Mouse (Mus musculus) G1E-ER4 (cell line): ENCODE data around the gene Tmem63a. TPM values are rescaled to one million over a fixed set of nuclear protein-coding genes. Genes with fewer than 3 reads are reported as not detected.

Experiments used
- GATA1 ChIP-seq: IDR thresholded peaks from one replicate; pipeline ENCODE4 v1.8.0; 2012; ENCODE audit warnings: low read length, inconsistent platforms
- polyA plus RNA-seq: library from polyadenylated mRNA; stranded (reverse); fragments of >175 nt; gene quantifications from 2 replicates; pipeline ENCODE4 v1.2.3, GENCODE M21; 2012

Tmem63a gene
- 4.8 and 8.3 TPM in 2 replicates for polyA plus RNA-seq

DNA sequence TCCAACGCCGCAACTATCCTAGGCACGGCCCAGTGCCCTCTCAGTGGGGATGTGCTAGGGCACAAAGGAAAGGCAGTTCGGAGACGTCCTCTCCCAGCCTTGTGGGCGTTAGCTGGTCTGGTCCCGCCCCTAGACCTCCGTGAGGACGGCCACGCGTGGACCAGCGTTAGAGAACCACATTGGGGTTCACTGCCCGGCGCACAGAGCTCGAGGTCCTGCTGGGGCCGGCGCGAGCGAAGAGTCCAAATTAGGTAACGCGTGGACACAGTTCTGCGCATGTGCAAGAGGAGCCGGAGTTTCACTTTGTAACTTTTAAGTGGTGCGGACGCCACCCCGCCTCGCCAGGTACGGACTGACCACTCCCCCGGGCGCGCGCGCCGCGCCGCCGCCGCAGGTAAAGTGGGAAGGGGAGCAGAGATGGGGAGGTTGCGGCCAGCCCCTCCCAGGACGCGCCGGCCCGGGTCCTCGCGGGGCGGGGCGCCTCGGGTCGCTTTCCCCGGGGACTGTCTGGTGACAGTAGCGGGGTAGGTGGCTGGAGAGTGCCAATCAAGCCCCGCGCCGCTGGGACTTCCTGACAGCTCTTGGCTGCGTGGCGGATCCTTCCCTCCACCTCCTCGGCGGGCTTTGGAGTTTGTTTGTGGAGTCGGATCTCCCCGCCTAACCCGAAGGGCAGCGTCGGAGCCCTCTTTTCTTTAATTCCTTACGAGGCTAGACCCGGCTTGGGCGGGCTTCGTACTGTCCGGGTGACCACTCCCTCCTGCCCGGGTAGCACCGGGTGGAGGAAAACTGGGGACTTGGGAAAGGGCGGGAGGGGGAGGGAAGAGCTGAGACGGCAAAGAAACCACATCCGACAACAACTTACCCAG, at the start of gene Tmem63a:
TSS of gene Tmem63a (plus strand) at position 179 of the 866 bp plus-strand sequence.
- no peak for TF ChIP-seq GATA1

DNA sequence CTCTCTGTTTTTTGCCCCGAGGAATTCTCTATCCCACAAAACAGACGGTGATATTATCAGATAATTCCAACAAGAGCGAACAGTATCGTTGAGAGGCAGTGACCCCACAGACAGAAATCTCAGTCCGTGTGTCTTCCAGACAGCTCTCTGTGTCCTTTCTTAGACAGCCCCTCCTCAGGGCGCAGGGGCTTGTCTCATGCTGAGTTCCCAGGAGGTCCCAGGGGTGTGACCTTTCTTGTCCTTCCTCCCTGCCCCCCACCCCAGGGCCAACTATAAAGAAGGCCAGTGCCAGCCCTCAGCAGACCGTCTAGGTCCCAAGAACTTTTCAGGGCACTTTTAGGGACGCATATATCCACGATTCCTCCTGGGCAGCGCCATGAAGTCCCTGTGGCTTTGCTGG, 49.3 kb upstream of the Tmem63a start, which contains the start of gene Lefty2:
TSS of gene Lefty2 (plus strand) at position 301 of the 400 bp plus-strand sequence.
- TF ChIP-seq GATA1 = no peak

DNA sequence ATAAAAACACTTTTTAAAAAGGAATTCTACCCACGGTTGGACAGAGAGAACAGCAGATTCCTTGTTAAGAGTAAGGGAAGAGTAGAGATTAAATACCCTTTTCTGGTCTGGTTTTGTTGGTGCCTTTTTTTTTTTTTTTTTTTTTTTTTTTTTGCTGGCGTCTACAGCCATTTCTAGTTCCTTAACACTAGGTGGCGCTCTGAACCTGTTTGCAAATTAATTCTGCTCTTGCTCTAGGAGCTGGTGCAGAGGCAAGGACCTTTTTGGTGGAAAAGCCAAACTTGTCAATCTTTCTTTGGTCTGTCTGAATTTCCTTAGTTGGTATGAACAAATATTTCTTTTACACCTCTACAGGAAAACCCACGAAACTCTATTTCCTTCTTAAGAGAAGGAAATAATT, 41.0 kb upstream of the Tmem63a start:
- TF ChIP-seq GATA1 = no peak

DNA sequence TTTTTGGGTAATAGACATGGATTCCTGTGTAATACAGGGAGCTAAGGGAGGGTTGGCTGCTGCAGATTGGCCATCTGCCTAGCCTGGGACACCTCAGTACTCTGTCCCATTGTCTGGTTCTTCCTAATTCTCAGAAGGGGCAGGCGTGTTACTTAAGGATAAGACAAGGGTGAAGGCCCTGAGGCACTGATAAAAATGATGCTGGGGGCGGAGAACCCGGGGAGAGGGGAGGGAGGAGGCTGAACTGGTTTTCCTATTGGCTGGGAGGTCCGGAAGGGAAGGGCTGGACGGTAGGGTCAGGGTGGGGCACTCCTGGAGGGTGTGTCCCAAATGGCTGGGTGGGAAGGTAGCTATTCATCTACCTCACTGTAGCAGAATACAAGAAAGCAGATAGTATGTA, 39.2 kb upstream of the Tmem63a start:
- peak; percentile 37 for TF ChIP-seq GATA1

DNA sequence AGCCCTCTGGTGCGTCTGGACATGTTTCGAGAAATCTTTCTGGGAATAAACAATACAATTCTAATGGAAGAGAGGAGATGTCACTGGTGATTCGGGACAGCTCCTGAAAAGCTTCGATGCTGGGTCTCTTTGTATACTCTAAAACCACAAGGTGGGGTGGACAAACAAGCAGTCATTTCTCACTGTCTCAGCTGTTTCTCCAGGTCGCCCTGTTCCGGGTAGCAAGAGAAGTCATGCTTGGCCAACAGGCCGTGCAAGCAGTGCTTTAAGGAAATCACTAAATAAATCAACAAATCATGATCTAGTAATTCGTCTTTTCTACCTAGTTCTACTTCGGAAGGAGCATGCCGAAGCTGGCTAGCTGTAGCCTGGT, 38.5 kb upstream of the Tmem63a start:
- no peak for TF ChIP-seq GATA1

DNA sequence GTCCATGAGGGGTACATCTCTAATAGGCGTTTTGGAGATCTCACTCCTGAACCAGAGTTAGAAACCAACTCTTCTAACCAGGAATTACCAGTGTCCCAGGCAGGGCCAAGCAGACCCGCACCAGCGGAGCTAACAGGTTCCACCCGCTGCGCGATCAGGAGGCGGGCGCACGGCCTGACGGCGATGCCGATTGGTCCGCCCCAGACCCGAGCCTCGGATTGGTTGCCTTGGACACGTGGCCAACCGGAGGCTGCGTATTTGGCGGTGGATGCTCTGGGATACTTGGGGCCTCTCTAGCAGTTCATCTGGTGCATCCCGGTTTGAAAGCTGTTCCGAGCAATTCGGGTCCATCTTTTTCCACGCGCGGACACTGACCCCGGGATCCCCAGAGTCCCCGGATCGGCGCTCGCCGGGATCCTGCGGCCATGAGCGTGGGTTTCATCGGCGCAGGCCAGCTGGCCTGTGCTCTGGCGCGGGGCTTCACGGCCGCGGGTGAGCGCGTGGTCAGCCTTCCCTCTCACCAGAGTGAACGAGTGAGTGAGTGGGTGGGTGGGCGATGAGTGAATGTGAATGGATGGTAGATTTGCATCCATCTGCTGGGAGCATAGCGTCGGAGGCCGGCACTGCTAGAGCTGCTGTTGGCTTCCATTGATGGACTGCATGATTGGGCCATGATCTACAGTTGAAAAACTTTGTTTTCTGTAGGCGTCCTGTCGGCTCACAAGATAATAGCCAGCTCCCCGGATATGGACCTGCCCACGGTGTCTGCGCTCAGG, 37.9 kb upstream of the Tmem63a start, which contains the start of gene Pycr2:
TSS of gene Pycr2 (plus strand) at position 255 of the 776 bp plus-strand sequence.
- TF ChIP-seq GATA1 = no peak

DNA sequence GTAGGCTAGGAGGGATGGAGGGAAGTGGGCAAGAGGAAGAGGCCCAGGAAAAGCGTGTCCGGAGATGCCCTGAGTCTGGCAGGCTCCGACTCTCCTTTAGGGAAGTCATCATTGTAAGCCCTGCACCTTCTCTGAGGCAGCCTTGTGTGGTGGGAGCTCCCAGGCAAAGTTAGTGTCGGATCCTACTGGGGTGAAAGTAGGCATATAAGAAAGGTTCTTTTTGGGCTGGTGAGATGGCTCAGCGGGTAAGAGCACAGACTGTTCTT, 37.4 kb upstream of the Tmem63a start:
- no peak for TF ChIP-seq GATA1

DNA sequence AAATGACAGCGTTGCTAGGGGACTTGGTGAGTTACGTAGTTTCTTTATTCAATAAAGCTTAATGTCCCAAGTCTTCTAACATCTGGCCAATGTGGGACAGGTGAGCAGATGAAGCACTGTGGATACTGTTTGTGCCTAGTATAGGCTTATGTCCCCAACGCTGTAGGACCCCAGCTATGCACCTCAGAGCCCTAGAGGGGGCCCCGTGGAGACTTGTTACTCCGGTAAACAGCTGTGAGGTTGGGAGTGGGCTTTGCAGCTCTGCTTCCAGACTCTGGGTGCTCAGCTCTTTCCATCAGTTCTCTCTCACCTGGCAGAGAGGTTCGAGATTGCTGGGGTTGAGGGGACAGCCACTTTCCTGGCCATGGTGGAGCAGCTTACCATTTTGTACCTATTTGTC, 36.8 kb upstream of the Tmem63a start:
- no peak for TF ChIP-seq GATA1

DNA sequence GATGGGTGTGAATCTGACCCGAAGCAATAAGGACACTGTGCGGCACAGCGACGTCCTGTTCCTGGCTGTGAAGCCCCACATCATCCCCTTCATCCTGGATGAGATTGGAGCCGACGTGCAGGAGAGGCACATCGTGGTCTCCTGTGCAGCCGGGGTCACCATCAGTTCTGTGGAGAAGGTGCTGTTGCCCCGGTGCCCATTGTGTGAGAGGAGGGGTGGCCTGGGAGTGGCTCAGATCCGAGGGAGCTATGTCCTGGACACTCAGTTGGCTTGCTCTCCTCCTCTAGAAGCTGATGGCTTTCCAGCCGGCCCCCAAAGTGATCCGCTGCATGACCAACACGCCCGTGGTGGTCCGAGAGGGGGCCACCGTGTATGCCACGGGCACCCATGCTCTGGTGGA, 36.3 kb upstream of the Tmem63a start:
- no peak for TF ChIP-seq GATA1

DNA sequence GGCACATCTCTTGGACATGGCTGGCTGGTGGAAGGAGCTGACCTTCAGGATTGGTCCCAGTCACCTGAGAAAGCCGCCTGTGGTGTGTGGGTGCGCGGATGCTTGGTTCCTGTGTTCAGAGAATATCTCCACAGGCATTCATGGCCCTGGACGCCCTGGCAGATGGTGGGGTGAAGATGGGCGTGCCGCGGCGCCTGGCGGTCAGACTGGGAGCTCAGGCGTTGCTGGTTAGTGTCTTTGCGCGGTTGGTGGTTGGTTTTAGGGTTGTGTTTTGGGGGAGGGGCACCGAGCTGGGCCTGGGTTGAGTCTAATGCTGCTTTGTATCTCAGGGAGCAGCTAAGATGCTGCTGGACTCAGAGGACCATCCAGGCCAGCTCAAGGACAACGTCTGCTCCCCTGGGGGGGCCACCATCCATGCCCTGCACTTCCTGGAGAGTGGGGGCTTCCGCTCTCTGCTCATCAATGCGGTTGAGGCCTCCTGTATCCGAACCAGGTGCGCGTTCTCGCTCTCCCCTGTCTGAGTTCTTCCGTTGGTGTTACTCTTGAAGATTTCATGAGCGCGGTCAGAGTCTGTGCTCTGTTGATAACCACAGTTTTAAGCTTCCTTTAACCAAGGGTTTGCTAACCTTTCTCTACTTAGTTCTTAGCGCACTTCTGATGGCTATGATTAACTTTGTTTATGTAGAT, 35.5 kb upstream of the Tmem63a start:
- TF ChIP-seq GATA1 = no peak

DNA sequence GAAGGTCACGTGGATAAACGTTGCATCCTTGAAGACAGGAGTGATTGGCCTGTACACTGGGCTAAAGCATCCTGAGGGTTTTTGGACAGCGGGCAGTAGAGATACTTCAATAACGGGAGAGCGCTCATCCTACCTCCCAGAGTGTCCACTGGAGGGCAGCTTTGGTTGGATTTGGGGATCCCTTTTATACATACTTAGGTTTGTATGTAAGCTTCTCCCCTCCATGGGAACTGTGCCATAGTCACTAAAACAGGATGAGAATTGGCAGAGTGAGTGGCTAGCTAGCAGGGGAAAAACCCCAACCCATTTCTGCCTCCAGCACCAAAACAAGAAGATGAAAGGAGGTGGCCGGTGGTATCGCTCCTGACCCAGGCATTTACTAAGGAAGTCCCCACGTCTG, 31.0 kb upstream of the Tmem63a start:
- no peak for TF ChIP-seq GATA1

DNA sequence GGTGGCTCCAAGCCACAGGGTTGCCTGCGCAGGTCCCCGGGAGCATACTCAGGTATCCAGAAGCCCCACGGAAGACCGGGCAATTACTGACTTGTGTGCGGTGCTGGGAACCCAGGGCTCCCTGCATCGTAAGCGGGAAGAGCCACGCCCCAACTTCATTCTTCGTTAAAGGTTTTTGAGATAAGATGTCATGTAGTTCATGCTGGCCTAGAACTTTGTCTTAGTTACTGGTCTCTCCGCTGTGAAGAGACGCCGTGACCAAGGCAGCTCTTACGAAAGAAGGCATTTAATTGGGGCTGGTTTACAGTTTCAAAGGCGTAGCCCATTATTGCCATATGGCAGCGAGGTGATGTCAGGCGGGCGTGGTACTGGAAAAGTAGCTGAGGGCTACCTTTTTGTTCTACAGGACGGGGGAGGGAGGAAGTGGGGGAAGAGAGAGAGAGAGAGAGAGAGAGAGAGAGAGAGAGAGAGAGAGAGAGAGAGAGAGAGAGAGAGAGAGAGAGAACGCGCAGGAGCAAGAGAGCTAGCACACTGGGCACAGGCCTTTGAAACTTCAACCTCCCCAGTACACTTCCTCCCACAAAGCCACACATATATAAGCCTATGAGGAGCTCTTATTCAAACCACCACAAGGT, 30.4 kb upstream of the Tmem63a start:
- TF ChIP-seq GATA1 = no peak

DNA sequence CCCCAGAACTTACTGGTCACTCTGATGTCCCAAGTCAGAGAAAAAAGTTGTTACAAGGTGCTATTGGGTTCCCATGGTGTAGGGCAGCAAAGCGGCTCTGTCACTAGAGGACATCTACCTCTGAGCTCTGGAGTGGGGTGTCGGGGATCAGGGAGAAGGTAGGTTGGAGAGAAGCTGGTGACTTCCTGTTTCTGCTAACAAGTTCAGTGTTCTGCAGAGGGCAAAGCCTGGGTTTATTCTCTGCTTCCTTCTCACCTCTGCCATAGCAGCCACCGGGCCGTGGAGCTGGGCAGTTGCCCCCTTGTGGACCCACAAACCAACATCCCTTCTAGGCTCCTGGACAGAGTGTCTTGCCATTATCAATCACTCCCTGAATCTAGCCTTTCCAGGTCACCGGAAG, 29.4 kb upstream of the Tmem63a start:
- TF ChIP-seq GATA1 = no peak

DNA sequence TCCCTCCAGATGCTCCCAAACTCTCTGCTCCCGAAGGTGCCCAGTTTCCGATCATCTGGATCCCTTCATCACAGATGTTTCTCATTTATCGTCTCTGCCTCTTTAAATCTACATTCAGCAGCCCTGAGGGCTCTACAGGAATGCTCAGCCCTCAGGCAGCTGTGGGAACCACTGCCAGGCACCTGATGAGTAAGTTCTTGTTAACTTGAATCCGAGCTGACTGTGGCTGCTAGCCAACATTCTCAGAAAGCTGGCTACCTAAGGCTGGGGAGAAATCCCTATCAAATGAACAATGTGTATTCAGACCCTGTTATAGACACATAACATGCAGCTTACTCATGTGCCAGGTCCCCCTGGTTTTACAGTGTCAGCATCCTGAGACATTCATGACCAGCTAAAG, 28.3 kb upstream of the Tmem63a start:
- TF ChIP-seq GATA1 = no peak

DNA sequence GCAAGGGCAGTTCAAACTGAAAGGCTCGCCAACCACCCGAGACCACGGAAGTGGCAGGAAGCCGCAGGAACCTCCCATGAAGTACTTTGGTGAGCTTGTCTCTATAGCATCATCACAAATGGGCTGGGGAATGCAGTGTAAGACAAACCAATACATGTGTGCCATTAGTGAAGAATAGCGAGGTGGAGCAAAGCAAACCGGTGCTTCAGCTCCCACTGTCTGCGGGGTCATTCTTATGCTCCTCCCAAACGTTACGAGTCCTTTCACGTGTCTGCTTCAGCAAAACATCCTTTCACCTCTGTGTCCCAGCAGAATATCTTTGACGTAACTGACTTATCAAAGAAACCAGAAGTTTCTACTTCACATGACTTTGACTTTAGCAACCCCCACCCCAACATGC, 25.7 kb upstream of the Tmem63a start:
- no peak for TF ChIP-seq GATA1

DNA sequence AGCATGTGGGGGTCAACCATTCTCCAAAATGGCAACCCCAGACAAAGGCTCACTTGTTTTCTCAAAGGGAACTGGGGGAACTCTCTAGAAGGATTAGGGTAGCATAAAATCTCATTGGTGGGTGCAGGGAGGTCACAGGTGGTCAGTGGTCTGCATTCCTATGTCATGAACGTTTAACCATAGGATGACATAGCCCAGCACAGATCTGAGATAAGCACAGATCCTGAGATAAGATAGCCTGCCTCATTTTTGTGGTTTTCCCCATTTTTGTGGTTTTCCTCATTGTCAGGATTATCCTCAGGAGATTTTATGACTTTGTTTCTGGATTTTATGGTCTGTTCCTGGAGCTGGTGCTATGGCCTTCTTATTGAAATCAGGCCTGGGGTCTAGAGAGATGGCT, 25.1 kb upstream of the Tmem63a start:
- TF ChIP-seq GATA1 = no peak

DNA sequence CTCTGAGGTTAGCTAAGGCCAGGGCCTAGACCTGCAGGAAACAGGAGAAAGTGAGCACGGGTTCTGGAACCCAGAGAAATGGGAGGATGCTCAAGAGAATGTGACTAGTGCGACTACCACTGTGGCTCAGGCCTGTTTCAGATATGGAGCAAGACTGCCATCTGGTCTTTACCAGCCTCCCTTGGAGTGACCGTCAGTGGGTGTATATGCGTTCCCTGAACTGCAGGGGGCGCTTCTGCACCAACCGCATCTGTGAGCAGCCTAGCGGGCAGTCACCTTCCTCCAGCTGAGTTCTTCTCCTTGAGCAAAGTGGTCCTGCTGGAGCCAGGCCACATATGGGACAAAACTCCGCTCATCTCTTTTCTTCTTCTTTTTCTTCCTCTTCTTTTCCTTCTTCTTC, 22.5 kb upstream of the Tmem63a start:
- no peak for TF ChIP-seq GATA1
